Mouse (Mus musculus) liver, adult 2 months (tissue): ENCODE data around the gene Ifrd1.

Source experiments
- CTCF ChIP-seq: fragments of 200-500 bp; IDR thresholded peaks from 2 replicates; pipeline ENCODE4 v1.5.1; 2011; ENCODE audit warnings: low read depth, low read length, control low read depth
- POLR2A ChIP-seq: fragments of 200-500 bp; IDR thresholded peaks from 2 replicates; pipeline ENCODE4 v1.6.1; 2011; ENCODE audit warnings: low read length, control low read depth; ENCODE audit not compliant: insufficient read depth; ENCODE audit errors: extremely low read depth

DNA sequence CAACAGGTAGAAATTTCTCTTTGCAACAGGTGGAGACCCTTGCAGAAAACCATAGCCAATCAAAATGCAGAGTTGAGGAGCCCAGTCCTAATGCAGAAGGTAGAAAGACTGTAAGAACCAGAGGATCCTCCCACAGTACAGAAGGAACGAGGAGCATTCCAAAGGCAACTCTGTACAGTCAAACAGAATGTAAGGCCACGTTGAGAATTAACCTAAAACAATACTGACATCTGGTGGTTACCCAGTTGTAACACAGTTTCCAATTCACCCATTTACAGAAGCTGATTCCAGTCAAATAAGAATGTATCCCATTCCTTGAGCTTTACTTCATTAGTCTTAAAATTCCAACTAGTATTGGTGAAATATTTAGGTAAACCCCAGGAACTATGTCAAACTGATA lies 83.7 kb downstream of the Ifrd1 start:
- TF ChIP-seq CTCF (peak; percentile 39; the same call in 1 of the 2 replicates), POLR2A (no peak)
